Mouse (Mus musculus) liver, postnatal 0 days (tissue): ENCODE data around the gene Tox2.

Experiments used
- CTCF ChIP-seq: sonication (generic); IDR thresholded peaks from 2 replicates; pipeline ENCODE4 v1.5.1; 2016; ENCODE audit warnings: antibody characterized with exemption, low read depth
- EP300 ChIP-seq: IDR thresholded peaks from 2 replicates; pipeline ENCODE4 v1.6.1; 2016; ENCODE audit warnings: antibody characterized with exemption, low read depth, mild to moderate bottlenecking

GRCm38 (mm10) chr2:163195834-163196145 is 7.1 kb upstream of the Tox2 start:
- TF ChIP-seq CTCF = no peak
- TF ChIP-seq EP300 = no peak
